Comparison of ENCODE assay signal across 10 mouse cellular contexts in genomic region chr8:10910244-10910872, GRCm38 (mm10).
DNase-seq lines count a peak whose midpoint lies in the region; ATAC-seq and TF ChIP-seq lines count a peak whose summit lies in the region.
"Had no signal": no experiment of that assay in that cellular context is flagged by ENCODE, and none has a peak within 500 bp of the region (broad histone marks: within the 10 kb centered on the region; RNA-seq: fewer than 3 reads in every experiment).

No protein-coding gene starts in this region.

- 0 out of 2 replicates have a peak, but pooled peaks have one; percentile 33 for ATAC-seq in heart, embryonic 12.5 days (ENCODE audit: insufficient number of reproducible peaks, low FRiP score)
- ATAC-seq in forebrain, embryonic 14.5 days, result no peak
- ATAC-seq in monocyte, adult 5-6 weeks (replicated peaks; ENCODE audit: insufficient number of reproducible peaks, low FRiP score, low TSS enrichment, poor library complexity, severe bottlenecking), result no peak

- peak overlapping the region; percentile 54; the same call in 1 of the 2 replicates for H3K27ac ChIP-seq in spleen, adult 2 months (ENCODE audit: insufficient read depth, low read length)
- H3K27ac ChIP-seq in heart, embryonic 12.5 days (ENCODE audit: poor library complexity, severe bottlenecking), result no peak overlapping the region; the same call in 1 of the 2 replicates
- H3K27ac ChIP-seq in forebrain, embryonic 14.5 days (ENCODE audit: low read depth, low read length), result no peak overlapping the region
- H3K27ac ChIP-seq: limb, embryonic 15.5 days had no signal

- no peaks in the 10 kb centered on the region for H3K27me3 ChIP-seq in spleen, adult 2 months (ENCODE audit: control insufficient read depth, insufficient read depth, low read length)
- H3K27me3 ChIP-seq in heart, embryonic 12.5 days (replicated peaks), result peaks cover 17% of the 10 kb centered on the region
- H3K27me3 ChIP-seq in forebrain, embryonic 14.5 days (replicated peaks; ENCODE audit: control insufficient read depth, insufficient read depth, low read length), result no peaks in the 10 kb centered on the region
- H3K27me3 ChIP-seq: limb, embryonic 15.5 days had no signal

- no peaks in the 10 kb centered on the region for H3K36me3 ChIP-seq in spleen, adult 2 months (ENCODE audit: control insufficient read depth, insufficient read depth, low read length)
- H3K36me3 ChIP-seq in heart, embryonic 12.5 days, result no peaks in the 10 kb centered on the region
- no peaks in the 10 kb centered on the region for H3K36me3 ChIP-seq in forebrain, embryonic 14.5 days (ENCODE audit: control insufficient read depth, insufficient read depth, low read length)
- H3K36me3 ChIP-seq: limb, embryonic 15.5 days had no signal

- DNase-seq in spleen, adult 2 months (ENCODE audit: low read depth in 1 of 2, low spot score in 2 of 2), result no peak
- DNase-seq in spleen, postnatal 10 days (ENCODE audit: low spot score in 2 of 2), result no peak
- DNase-seq in kidney, postnatal 14 days, result peak; percentile 82
- DNase-seq in naive thymus-derived CD4-positive, alpha-beta T cell, adult 2 months (ENCODE audit: low read depth), result peak; percentile 13
- DNase-seq in layer of hippocampus, postnatal 36 days, result no peak
- DNase-seq in forebrain, embryonic 14.5 days (ENCODE audit: low spot score), result no peak

- WGBS in spleen, adult 2 months, result 27% methylated on average over 6 of the region's 6 CpGs
- WGBS in heart, embryonic 12.5 days, result 18% methylated on average over 6 of the region's 6 CpGs
- 64% methylated on average over 6 of the region's 6 CpGs for WGBS in forebrain, embryonic 14.5 days

- no peak for TF ChIP-seq POLR2A in spleen, adult 2 months (IDR thresholded peaks at IDR 0.05; ENCODE audit: low read depth, low read length)

- no peak for TF ChIP-seq CTCF in spleen, adult 2 months (IDR thresholded peaks at IDR 0.05; ENCODE audit: extremely low read depth, insufficient read depth, insufficient read length, insufficient replicate concordance)

- no peak overlapping the region for H3K9ac ChIP-seq in heart, embryonic 12.5 days
- no peak overlapping the region for H3K9ac ChIP-seq in forebrain, embryonic 14.5 days (ENCODE audit: low read length)
- H3K9ac ChIP-seq: limb, embryonic 15.5 days had no signal

- H3K9me3 ChIP-seq in heart, embryonic 12.5 days (replicated peaks), result no peaks in the 10 kb centered on the region
- no peaks in the 10 kb centered on the region for H3K9me3 ChIP-seq in forebrain, embryonic 14.5 days (replicated peaks; ENCODE audit: control insufficient read depth, low read length)
- H3K9me3 ChIP-seq: limb, embryonic 15.5 days had no signal

- no peak overlapping the region for H3K4me3 ChIP-seq in spleen, adult 2 months (ENCODE audit: extremely low read depth, insufficient read depth, insufficient read length)
- no peak overlapping the region for H3K4me3 ChIP-seq in heart, embryonic 12.5 days
- H3K4me3 ChIP-seq in forebrain, embryonic 14.5 days (ENCODE audit: low read depth, low read length), result no peak overlapping the region
- H3K4me3 ChIP-seq: erythroblast, embryonic 14.5 days; limb, embryonic 15.5 days had no signal

- no peak overlapping the region for H3K4me2 ChIP-seq in heart, embryonic 12.5 days
- H3K4me2 ChIP-seq in forebrain, embryonic 14.5 days (ENCODE audit: low read length), result no peak overlapping the region
- H3K4me2 ChIP-seq: limb, embryonic 15.5 days had no signal

- peaks cover 4% of the 10 kb centered on the region for H3K4me1 ChIP-seq in spleen, adult 2 months (ENCODE audit: control insufficient read depth, insufficient read depth, insufficient read length)
- peaks cover 32% of the 10 kb centered on the region for H3K4me1 ChIP-seq in heart, embryonic 12.5 days (replicated peaks)
- no peaks in the 10 kb centered on the region for H3K4me1 ChIP-seq in forebrain, embryonic 14.5 days (ENCODE audit: control insufficient read depth, insufficient read depth, low read length)
- H3K4me1 ChIP-seq: limb, embryonic 15.5 days had no signal

Comparison
In these comparisons a context has a peak if more than half of its experiments do, and no peak if none do; other contexts are left out.
1. DNase-seq: peak in kidney, postnatal 14 days (single experiment) and naive thymus-derived CD4-positive, alpha-beta T cell, adult 2 months (single experiment); none in spleen, adult 2 months (0 of 2), spleen, postnatal 10 days (0 of 2), layer of hippocampus, postnatal 36 days (0 of 2) and forebrain, embryonic 14.5 days (single experiment).